Mouse (Mus musculus) megakaryocyte, embryonic 14.5 days (primary cell): ENCODE measurements around the gene Sae1.

Experiments used
- FLI1 ChIP-seq: IDR thresholded peaks from 2 replicates; pipeline ENCODE4 v1.6.1; 2012; ENCODE audit warnings: low read length, inconsistent platforms, mixed read lengths
- GATA1 ChIP-seq: IDR thresholded peaks from 3 replicates; pipeline ENCODE4 v1.6.1; 2012; ENCODE audit warnings: mixed read lengths, low read length, inconsistent platforms, borderline replicate concordance

- TF ChIP-seq GATA1 (no peak), FLI1 (no peak)
Measured at GRCm38 (mm10) chr7:16308555-16309317, 78.9 kb downstream of the Sae1 start.
